Mouse (Mus musculus) adrenal gland, adult 18-20 months (tissue): ENCODE data around the gene Cyba. TPM values are rescaled to one million over a fixed set of nuclear protein-coding genes. Genes with fewer than 3 reads are reported as not detected.

Source experiments
- DNase-seq, 2 experiments: peaks; one replicate each; pipeline ENCODE4 v3.0.0; 2021 to 2022; ENCODE audit warnings: low spot score in 2 of 2
- long read RNA-seq, 2 experiments: library from polyadenylated mRNA; stranded (forward); transcript quantifications; one replicate each; pipeline ENCODE4 v2.0.0; 2021
- total RNA-seq, 2 experiments: library from RNA; stranded (reverse); gene quantifications; 1 replicate in 1 of 2; 2 replicates in 1 of 2; pipeline ENCODE4 v1.2.3; 2021

Gene Cyba
- 10 to 100 TPM; 29.0 to 53.7 TPM for total RNA-seq
- long read RNA-seq, experiment 1, transcript Cyba-201 (6 exons, 744 nt) = major isoform, 17 of 19 reads
- long read RNA-seq, experiment 1, partial matches to known transcripts = 1 of 19 reads
- long read RNA-seq, experiment 1, other reads (novel, unspliced or antisense) = 1 of 19 reads
- long read RNA-seq, experiment 2, transcript Cyba-201 (6 exons, 744 nt) = major isoform, 41 of 48 reads
- long read RNA-seq, experiment 2, partial matches to known transcripts = 2 of 48 reads
- long read RNA-seq, experiment 2, other reads (novel, unspliced or antisense) = 5 of 48 reads

DNA sequence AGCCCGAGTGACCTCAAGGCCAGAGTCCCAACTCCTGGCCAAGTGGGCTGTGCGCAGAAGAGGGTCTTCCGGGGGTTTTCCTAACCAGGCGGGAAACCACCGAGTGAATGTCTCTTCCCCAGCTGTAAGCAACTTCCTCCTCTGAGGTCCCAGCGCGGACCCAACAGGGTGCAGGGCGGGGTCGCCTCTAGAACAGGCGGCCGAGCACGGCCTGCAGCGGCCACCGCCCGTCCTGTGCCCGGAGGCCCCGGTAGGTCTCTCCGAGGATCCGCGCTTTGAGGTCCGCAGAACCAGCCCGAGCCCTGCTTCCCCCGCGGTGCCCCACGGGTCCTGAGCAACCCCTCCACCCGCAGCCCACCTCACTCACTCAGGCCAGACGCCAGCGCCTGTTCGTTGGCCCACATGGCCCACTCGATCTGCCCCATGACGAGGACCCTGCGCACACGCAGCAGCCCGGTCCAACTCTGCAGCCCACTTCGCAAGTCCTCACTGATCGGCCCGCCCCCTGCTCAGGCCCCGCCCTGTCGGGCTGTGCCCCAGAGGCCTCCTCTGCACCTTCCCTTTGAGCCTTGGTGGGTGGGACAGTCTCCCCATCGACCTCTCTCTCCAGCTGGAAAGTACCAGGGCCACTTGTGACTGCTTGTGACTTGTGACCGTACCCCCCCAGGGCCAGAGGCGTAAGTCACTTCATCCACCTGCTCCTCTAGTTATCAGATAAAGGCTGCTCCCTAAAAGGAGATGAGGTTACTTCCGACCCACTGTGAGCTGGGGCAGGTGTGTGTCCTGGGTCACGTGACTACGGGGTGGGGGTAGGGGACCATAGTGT lies at the start of gene Cyba:
Cyba (minus strand) TSS at position 488 of the 826 bp plus-strand sequence.
- peak; percentile 48 to 67 for DNase-seq

DNA sequence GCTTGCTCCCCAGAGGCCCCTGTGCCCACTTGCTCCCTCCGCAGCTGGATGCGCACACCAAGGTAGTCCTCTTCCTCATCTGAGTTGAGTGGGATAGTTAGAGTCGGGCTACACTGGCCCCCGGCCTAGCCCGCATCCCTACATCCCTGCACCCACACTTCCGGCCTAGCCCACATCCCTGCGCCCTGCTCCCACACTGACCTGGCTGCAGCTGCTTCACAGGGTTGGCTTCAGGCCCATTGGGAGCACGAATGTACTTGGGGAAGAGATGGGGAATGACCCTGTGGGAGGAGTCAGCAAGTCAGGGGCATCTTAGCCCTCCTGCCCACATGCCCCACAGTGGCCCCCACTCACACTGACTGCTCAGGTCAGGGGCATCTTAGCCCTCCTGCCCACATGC lies 49.7 kb upstream of the Cyba start:
- DNase-seq = no peak

DNA sequence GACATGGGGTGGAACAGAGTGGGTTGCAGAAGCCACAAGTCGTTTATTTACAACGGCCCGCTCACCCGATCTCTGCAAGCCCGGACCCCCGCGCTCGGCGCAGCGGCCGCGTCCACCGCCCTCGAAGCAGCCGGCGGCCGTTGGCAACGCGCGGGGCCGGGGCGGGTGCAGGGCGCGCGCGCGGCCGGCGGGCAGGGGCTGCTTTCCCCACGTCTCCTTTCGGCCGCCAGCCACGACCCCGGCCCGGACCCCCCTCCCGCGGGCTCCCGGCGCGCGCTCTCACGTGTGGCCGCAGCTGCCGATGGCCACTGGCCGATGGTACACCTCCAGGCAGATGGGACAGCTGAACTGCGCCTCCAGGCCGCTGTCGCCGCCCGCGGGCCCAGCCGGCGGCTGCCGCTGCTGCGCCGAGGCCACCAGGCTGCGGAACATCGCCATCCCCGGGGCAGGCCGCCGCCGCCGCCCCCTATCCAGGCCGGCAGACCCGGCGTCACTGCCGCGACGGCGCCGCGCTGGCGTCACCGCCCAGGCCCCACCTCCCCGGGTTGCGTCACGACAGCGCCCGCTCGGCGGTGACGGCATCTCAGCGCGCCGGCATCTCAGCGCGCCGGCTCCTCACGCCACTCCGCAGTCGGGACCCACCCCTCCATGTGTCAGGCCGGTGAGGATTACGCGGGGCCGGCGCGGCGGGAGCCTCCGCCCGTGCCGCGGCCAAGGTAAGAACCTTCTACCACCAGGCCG lies 43.0 kb upstream of the Cyba start, which contains the start of the genes Rnf166 and Ctu2:
Rnf166 (minus strand) TSS at position 485 of the 741 bp plus-strand sequence.
Ctu2 (plus strand) TSS at position 564 of the 741 bp plus-strand sequence.
- DNase-seq = peak; percentile 98

DNA sequence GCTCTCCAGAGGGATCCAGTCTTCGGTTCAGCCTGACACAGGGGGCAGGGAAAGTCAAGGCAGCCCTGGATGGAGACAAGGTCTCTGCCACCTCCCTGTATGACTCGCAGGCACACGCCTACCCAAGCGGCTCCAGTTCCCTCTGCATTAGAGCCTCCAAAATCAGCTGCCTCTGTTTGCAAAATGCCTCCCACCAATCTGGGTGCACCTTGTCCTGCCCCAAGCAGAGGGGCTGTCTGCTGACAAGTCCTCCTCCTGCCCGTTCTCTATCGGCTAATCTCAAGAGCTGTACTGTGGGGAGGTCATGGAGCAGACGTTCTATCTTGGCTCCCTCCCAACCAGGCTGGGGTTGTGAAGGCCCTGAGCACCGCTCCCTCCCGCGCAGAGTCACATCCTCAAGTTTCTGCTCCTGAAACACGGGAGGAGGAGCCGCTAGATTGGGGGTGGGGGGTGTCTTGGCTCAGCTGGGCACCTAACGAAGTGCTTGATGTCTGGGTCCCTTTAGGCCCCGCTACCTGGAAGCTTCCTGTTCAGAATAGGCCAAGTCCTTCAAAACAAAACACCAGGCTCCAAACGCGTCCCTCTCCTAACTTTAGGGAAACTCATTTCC lies 42.3 kb upstream of the Cyba start:
- DNase-seq = peak in 1 of 2 experiments; percentile 51

DNA sequence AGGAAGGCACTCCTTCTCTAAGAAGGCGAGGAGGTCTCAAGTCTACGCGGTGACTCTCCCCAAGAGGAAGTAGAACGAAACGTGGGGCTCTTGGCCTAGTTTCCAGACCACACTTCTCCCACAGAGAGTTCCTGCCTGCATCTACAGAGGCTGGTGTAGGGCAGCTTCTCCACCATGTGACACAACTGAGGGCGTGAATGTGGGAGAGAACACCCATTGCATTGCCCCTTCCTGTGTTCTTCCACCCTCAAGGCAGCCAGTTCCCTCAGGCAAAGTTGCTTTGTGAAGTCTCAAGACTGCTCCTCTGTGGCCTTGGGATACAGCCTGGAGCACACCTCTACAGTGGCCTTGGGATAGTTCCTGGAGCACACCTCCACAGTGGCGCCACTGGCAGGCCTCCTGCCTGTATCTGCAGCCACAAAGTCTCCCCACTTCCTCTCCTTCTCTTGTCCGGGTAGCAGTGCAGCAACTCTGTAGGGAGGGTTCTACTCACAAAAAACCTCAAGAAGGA lies 41.2 kb upstream of the Cyba start:
- DNase-seq = no peak

DNA sequence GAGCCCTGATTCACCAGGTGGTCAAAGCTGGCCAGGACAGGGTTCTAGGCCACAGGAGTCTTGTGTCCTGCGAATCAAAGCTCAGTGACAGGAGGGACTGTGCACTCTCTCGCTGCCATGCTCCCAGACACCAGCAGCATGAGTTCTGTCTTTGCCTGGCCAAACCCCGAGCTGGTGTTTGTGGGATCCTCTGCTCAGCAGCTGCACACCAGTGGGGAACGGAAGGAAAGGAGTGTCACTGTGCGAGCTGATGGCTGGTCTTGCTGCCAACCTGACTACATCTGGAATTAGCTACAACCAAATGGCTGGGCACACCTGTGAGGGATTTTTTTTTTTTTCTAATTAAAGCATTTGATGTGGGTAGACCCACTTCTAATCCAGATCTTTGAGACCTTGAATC lies 38.0 kb upstream of the Cyba start:
- no peak for DNase-seq

DNA sequence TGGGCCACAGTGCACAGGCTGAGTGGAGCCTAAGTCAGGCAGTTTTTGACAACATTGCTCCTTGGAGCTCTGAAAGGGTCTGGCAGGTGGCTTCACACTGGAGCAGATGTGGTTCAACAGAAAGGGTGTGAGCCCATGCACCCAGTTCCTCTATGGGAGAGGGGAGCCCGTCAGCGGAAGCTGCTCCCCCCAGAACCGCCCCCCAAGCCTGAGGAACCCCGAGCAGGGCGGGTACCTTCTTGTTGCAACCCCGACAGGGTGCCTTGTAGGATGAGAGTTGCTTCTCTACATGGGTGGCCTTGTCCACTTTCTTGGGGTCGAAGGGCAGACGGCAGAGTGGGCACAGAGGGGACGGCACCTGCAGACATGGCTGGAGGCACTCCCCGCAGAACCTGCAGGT lies 37.2 kb upstream of the Cyba start:
- no peak for DNase-seq

DNA sequence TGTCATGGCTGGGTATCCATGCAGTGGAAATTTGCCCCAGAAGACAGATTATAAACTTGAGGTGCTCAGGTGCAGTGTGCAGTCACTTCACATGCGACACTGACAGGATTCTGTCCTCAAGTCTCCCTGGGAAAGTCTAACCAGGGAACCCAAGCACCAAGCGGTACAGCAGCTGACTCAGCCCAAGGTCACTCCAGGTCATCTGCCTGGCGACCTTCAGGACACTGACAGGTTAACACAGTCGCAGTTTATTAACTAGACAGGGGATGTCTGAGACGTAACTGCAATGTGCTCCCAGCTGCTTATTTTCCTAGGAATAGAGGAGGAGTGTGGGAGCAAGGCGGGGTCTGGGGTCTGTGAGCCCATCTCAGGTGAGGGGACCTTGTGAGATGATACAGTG lies 36.7 kb upstream of the Cyba start:
- no peak for DNase-seq

DNA sequence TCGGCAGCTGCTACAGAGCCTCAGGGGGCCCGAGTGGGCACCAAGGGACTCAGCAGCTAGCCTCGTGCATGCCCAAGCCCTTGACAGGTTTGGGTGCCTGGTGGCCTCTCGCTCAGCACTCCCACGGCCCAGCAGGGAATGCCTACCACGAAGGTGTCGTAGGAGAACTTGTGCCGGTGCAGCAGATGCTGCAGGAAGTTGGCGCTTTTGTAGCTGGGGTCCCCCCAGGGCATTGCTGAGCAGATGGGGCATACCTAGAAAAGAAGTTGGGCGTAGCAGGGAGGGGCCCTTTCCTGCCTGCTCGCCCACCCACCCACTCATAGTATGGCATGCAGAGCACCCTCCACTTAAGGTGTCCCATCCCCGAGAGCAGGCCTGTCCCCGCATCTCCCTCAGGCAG lies 35.1 kb upstream of the Cyba start:
- DNase-seq = no peak

DNA sequence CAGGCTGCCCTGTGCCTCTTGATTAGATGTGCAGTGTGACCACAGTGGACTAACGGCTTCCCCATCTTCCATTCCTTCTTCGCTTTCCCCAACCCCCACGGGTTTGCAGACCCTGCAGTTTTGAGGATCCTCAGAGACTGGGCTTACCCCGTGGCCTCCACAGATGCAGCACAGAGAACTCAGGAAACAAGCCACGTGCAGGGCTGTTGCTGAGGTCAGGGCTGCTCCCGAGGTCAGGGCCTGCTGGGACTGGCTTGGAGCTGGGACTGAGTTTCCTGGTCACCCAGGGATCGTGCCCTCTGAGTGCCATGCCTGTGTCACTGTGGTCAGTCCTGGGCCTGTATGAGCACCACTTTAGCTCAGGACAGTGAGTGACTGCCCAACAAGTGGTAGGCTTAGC lies 32.3 kb upstream of the Cyba start:
- DNase-seq = no peak

DNA sequence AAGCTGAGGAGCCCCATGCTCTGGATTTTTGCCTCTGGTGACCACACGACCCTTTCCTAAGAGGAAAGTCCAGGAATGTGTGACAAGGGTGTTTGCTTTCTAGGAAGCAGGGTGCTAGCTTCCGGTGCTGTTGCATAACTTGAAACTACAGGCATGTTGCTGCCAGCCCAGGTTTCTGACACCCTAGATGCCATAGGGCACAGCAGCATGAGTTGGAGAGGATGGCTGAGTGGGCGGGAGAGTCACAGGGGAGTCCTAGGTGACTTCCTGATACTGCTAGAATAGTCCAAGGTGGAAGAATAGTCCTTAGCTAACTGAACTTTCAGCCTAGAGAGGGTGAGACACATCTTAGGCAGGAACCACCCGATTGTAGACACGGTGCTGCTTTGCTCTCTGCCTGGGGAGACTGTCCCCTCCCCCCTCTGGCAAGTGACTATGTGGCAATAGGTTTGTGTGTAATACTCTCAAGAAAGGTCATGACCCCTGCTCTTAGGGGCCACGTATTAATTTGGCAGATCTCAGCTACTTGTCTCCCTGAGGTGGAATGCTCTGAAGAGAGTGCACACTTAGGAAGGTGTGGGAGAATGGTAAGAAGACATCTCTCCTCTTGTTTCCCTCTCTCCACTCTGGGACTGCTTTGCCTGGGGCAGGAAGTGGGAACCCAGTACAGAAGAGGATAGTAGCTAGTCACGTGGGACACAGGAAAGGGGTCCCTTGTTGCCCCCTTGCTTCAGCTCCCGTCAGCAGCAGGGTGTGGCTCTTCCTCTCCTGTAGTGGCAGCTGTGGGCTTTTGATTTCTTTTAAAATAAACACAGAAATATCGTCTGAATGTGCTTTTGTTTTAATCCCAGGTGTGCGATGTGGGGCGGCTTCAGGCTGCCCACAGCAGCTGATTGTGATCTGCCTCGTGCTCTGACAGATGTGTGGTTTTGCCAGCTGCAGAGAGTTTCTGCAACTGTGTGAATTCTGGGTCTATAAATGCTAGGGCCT lies 31.2 kb upstream of the Cyba start:
- no peak for DNase-seq

DNA sequence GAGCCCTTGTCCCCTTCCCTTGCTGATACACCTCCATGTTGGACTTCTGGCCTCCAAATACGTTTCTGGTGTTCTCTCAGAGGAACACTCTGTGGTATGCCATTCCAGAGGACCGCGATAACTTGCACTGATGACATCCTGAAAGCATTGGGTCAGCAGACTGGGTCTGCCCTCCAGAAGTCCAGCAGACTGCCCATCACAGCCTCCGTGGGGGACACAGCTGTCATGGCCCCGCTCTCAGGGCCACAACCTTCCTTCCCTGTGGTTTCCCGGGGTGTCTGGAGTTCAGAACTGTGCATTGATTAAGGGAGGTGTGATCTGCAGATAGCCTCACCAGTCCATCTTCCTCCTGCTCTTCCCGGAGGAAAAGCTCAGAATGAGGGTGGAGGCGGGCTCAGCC lies 29.8 kb upstream of the Cyba start:
- DNase-seq = no peak

DNA sequence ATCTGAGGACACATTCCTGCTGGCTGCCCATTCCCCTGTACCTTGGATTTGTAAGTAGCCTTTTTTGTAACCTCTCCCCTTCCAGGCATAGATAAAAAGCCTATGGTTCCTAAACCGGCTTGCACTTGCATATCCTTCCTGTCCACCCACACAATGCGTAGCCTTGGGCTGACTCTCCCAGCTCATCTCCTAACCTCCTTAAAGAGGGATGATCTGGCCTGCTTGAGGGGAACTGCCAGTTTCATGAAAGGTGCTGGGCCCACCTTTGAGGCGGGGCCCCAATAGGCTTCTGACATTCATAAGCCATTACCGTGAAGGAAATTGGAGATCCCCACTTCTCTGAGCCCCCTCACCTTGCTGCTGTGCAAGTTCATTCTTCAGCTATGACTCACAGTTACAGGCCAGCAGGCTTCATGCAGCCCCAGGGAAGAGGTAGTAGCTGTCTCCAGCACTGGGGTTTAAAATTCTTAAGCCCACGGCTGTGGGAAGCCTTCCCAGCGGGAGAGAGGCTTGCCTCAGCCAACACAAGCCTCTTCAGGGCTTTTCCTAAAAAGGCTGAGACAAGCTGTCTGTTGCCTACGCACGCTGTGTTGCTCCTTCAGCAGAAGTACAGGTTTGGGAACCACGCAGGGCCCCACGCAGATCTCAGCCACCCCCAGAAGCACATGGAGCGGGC lies 28.9 kb upstream of the Cyba start:
- no peak for DNase-seq

DNA sequence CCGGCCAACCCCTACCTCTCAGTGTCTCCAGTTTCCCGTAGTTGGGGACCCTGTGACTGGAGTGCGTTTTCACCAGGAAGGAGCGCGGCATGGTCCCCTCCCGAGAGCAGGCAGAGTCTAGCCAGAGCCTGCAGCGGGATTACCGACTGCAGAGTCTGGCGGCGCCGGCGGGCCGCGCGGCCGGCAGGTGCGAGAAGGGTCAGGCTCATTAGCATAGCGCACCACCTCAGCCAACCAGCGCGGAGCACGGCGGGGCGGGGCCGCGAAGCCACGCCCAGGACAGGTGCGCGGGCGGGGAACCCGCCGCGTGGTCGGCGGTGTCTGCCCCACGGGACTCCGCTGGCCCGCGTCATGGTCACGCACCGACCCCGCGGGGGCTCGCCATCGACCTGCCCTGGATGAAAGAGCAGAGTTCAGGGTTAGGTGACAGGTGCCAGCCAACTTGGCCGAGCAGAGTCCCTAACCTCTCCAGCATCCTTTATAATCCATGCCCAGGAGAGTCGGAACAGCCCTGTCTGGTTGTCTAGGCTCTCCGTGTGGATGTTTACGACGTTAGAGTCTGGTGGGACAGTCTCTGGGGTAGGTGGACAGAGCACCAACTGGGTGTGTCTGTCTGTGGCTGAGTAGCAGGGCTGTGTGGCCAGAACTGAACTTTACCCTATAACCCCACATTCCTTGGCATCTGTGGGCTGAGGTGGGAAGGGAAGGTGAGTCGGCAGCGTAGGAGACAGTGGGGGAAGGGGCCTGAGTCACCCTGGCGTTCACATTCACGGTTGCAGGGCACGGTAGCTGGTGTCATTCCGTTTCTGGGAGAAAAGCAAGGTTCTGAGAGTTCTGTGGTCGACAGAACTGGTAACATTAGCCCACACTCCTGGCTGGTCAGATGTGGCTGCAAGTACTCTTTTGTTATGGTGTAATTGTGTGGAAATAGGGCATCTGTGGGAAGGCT lies 28.1 kb upstream of the Cyba start, which contains the start of gene Snai3:
Snai3 (minus strand) TSS at position 210 of the 949 bp plus-strand sequence.
- DNase-seq = peak in 1 of 2 experiments; percentile 28

DNA sequence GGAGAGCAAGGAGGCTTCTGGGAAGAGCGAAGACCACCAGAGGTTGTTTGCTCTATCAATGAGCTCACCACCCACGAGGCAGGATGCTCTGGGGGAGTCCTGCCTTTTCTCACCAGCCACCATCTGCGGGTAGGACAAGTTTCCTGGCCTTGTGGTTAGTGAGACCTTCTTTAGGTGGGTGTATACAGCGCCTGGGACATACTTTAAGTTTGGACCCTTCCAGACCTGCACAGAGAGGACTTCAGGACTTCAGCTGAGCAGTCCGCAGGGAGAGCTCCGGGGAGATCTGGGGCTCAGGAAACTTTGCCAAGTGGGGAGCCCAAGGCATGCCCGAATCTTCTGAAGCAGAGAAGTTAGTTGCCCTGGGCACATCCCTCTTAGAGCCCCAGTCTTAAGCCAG lies 27.3 kb upstream of the Cyba start:
- no peak for DNase-seq

DNA sequence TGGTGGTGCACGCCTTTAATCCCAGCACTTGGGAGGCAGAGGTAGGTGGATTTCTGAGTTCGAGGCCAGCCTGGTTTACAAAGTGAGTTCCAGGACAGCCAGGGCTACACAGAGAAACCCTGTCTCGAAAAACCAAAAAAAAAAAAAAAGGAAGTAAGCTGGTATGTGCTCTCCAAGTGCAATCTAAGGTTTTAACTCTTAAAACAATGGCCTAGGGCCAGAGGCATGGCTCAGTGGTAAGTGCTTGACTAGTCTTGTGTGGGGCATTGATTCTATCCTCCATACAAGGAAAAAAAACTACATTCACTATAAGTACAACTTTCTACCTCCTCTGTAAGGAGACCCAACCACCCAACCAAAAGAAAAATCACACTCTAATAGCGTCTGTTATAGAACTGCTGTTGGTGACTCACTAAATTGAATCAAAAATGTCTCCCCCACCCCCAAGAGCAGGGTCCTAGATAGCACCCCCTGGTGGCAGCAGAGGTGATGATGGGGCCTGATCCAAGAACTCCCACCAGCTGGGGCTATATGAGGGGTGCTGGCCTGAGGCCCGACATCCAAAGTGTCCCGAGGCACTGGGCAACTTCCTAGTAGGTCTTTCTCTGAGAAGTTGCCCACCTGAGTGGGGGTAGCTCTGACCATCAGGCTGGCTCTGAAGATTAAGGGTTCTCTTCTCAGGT lies 26.6 kb upstream of the Cyba start:
- no peak for DNase-seq

DNA sequence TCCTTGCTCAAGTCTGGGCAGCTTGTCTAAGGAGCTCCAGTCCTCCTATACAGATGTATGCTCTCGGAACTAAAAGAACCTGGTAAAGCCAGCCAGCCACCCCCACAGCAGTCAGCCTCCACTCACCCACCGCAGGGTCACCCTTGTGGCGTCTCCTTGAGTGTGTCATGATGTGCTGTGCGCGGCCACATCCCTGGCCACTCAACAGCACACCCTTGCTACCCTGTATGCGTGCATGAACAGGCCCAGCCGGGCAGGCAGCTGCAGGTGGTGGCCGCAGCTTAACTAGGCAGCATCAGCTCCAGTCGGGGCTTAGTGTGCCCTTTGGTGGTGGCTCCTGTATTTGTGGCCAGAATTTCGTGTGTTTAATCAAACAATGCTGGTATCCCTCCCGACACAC lies 24.4 kb upstream of the Cyba start:
- DNase-seq = no peak
